Mouse (Mus musculus): ENCODE results near the gene Anks3.

- TF ChIP-seq CTCF (conservative IDR thresholded peaks at IDR 0.05; ENCODE audit: low read length): no peak
- TF ChIP-seq POU5F1 (IDR thresholded peaks at IDR 0.05; ENCODE audit: borderline replicate concordance, low read length): no peak
These were observed at the start of gene Anks3 for GRCm38 (mm10) chr16:4963797-4964709.
